Mouse (Mus musculus) limb, embryonic 12.5 days (tissue): ENCODE measurements around the gene Vill. TPM values are rescaled to one million over a fixed set of nuclear protein-coding genes. Genes with fewer than 3 reads are reported as not detected.

Experiments used
- ATAC-seq: fragments of 200-750 bp; cut with Nextera tagmentation; 2 replicates; pipeline ENCODE4 v1.8.0; 2017; ENCODE audit warnings: low read depth, moderate TSS enrichment; ENCODE audit not compliant: insufficient number of reproducible peaks, insufficient read depth, low FRiP score, low TSS enrichment
- H3K27ac ChIP-seq: fragments of 300-500 bp; sonication (generic); 2 replicates; pipeline ENCODE4 v1.5.1; 2016; ENCODE audit warnings: mild to moderate bottlenecking, moderate library complexity
- H3K27me3 ChIP-seq: fragments of 300-500 bp; sonication (generic); 2 replicates; pipeline ENCODE4 v1.6.1; 2016; ENCODE audit warnings: mild to moderate bottlenecking, moderate library complexity
- H3K36me3 ChIP-seq: fragments of 300-500 bp; sonication (generic); 2 replicates; pipeline ENCODE4 v1.6.1; 2016; ENCODE audit warnings: mild to moderate bottlenecking, moderate library complexity
- H3K4me1 ChIP-seq: fragments of 300-500 bp; sonication (generic); replicated peaks from 2 replicates; pipeline ENCODE4 v1.6.1; 2016
- H3K4me2 ChIP-seq: fragments of 300-500 bp; sonication (generic); 2 replicates; pipeline ENCODE4 v1.6.1; 2016; ENCODE audit warnings: mild to moderate bottlenecking, moderate library complexity
- H3K4me3 ChIP-seq: fragments of 300-500 bp; sonication (generic); replicated peaks from 2 replicates; pipeline ENCODE4 v1.5.1; 2016; ENCODE audit warnings: mild to moderate bottlenecking
- H3K9ac ChIP-seq: fragments of 300-500 bp; sonication (generic); replicated peaks from 2 replicates; pipeline ENCODE4 v1.6.1; 2016; ENCODE audit warnings: mild to moderate bottlenecking, moderate library complexity
- H3K9me3 ChIP-seq: fragments of 300-500 bp; sonication (generic); 2 replicates; pipeline ENCODE4 v1.6.1; 2016; ENCODE audit warnings: mild to moderate bottlenecking, moderate library complexity
- WGBS: fragments of 180-500 bp; shearing (Covaris S2); methylation state at CpG from one replicate; pipeline ENCODE4 v1.1.7; 2016; 5-methylcytosine and 5-hydroxymethylcytosine counted together
- polyA plus RNA-seq: library from polyadenylated mRNA; unstranded; fragments of >200 nt; fragmentation: Nextera tagmentation; extraction: Ambion mirVana; gene quantifications from 2 replicates; pipeline ENCODE4 v1.2.1, GENCODE M21; 2016

Vill gene
- polyA plus RNA-seq, 1 experiment from 2014 or later, result 42.4 TPM

GRCm38 (mm10) chr9:119082656-119083430, 30.3 kb downstream of the Vill start:
- H3K27ac ChIP-seq, result peak overlapping the region; percentile 54; the same call in 1 of the 2 replicates
- no peak for ATAC-seq
- WGBS, result 63% methylated on average over 7 of the region's 7 CpGs
- H3K4me3 ChIP-seq, result no peak overlapping the region
- peak overlapping the region; percentile 44; the same call in 1 of the 2 replicates for H3K9ac ChIP-seq
- no peaks in the 10 kb centered on the region for H3K27me3 ChIP-seq
- peaks cover 37% of the 10 kb centered on the region for H3K36me3 ChIP-seq
- H3K9me3 ChIP-seq, result no peaks in the 10 kb centered on the region
- no peak overlapping the region for H3K4me2 ChIP-seq
- peaks cover 26% of the 10 kb centered on the region for H3K4me1 ChIP-seq

- no peak for ATAC-seq
- no peaks in the 10 kb centered on the region for H3K9me3 ChIP-seq
- H3K27me3 ChIP-seq, result no peaks in the 10 kb centered on the region
- H3K4me3 ChIP-seq, result no peak overlapping the region
- H3K4me1 ChIP-seq, result peaks cover 36% of the 10 kb centered on the region
- H3K36me3 ChIP-seq, result peaks cover 27% of the 10 kb centered on the region; the same call in 1 of the 2 replicates
- 76% methylated on average over 10 of the region's 10 CpGs for WGBS
- no peak overlapping the region for H3K27ac ChIP-seq
- no peak overlapping the region for H3K9ac ChIP-seq
- no peak overlapping the region for H3K4me2 ChIP-seq
These were observed 31.4 kb downstream of the Vill start for GRCm38 (mm10) chr9:119083966-119084365.

- WGBS, result 16% methylated on average over 1 of the region's 1 CpGs
- H3K4me1 ChIP-seq, result peaks cover 42% of the 10 kb centered on the region
These were observed 33.9 kb downstream of the Vill start for GRCm38 (mm10) chr9:119086451-119086850.

GRCm38 (mm10) chr9:119087309-119087708, 34.7 kb downstream of the Vill start:
- peaks cover 10% of the 10 kb centered on the region; the same call in 1 of the 2 replicates for H3K36me3 ChIP-seq
- 85% methylated on average over 5 of the region's 5 CpGs for WGBS
- peak overlapping the region; percentile 41; the same call in 1 of the 2 replicates for H3K4me3 ChIP-seq
- 0 out of 2 replicates have a peak overlapping the region, but pooled peaks have one; percentile 61 for H3K4me2 ChIP-seq
- H3K27me3 ChIP-seq, result peaks cover 11% of the 10 kb centered on the region
- H3K9me3 ChIP-seq, result no peaks in the 10 kb centered on the region
- H3K4me1 ChIP-seq, result peaks cover 42% of the 10 kb centered on the region
- ATAC-seq, result no peak
- H3K27ac ChIP-seq, result no peak overlapping the region
- no peak overlapping the region for H3K9ac ChIP-seq

More at GRCm38 (mm10) chr9:119086451-119086850, 33.9 kb downstream of the Vill start:
- Histone ChIP-seq H3K4me3 (no peak overlapping the region), H3K27me3 (peaks cover 3% of the 10 kb centered on the region), H3K4me2 (no peak overlapping the region), H3K27ac (no peak overlapping the region), H3K36me3 (peaks cover 10% of the 10 kb centered on the region; the same call in 1 of the 2 replicates), H3K9ac (no peak overlapping the region), H3K9me3 (no peaks in the 10 kb centered on the region)
- no peak for ATAC-seq

GRCm38 (mm10) chr9:119088148-119088801, 35.7 kb downstream of the Vill start:
- H3K9ac ChIP-seq, result peak overlapping the region; percentile 1; the same call in 1 of the 2 replicates
- H3K27me3 ChIP-seq, result peaks cover 16% of the 10 kb centered on the region
- peak overlapping the region; percentile 76 for H3K27ac ChIP-seq
- H3K4me3 ChIP-seq, result peak overlapping the region; percentile 41
- no peaks in the 10 kb centered on the region for H3K9me3 ChIP-seq
- H3K4me2 ChIP-seq, result peak overlapping the region; percentile 61
- ATAC-seq, result peak; percentile 70
- WGBS, result 2% methylated on average over 24 of the region's 24 CpGs
- H3K4me1 ChIP-seq, result peaks cover 40% of the 10 kb centered on the region
- peaks cover 10% of the 10 kb centered on the region; the same call in 1 of the 2 replicates for H3K36me3 ChIP-seq

GRCm38 (mm10) chr9:119089437-119089836, 36.9 kb downstream of the Vill start:
- ATAC-seq, result no peak
- H3K9ac ChIP-seq, result no peak overlapping the region
- peaks cover 23% of the 10 kb centered on the region for H3K27me3 ChIP-seq
- peaks cover 47% of the 10 kb centered on the region for H3K4me1 ChIP-seq
- 0 out of 2 replicates have a peak, but pooled peaks cover under 1% of the 10 kb centered on the region for H3K36me3 ChIP-seq
- H3K27ac ChIP-seq, result peak overlapping the region; percentile 53; the same call in 1 of the 2 replicates
- 0 out of 2 replicates have a peak overlapping the region, but pooled peaks have one; percentile 23 for H3K4me2 ChIP-seq
- 65% methylated on average over 7 of the region's 7 CpGs for WGBS
- no peak overlapping the region for H3K4me3 ChIP-seq
- H3K9me3 ChIP-seq, result no peaks in the 10 kb centered on the region

GRCm38 (mm10) chr9:119090462-119090861, 37.9 kb downstream of the Vill start:
- 93% methylated on average over 5 of the region's 5 CpGs for WGBS
- no peak overlapping the region for H3K4me3 ChIP-seq
- H3K4me1 ChIP-seq, result peaks cover 51% of the 10 kb centered on the region
- H3K27ac ChIP-seq, result no peak overlapping the region
- no peaks in the 10 kb centered on the region for H3K36me3 ChIP-seq
- H3K27me3 ChIP-seq, result peaks cover 32% of the 10 kb centered on the region
- no peak overlapping the region for H3K9ac ChIP-seq
- H3K9me3 ChIP-seq, result no peaks in the 10 kb centered on the region
- no peak overlapping the region for H3K4me2 ChIP-seq
- no peak for ATAC-seq

- peaks cover 61% of the 10 kb centered on the region for H3K4me1 ChIP-seq
- no peak overlapping the region for H3K27ac ChIP-seq
- H3K9me3 ChIP-seq, result no peaks in the 10 kb centered on the region
- H3K9ac ChIP-seq, result no peak overlapping the region; the same call in 1 of the 2 replicates
- ATAC-seq, result peak; percentile 12; the same call in 1 of the 2 replicates
- H3K36me3 ChIP-seq, result no peaks in the 10 kb centered on the region
- 69% methylated on average over 12 of the region's 12 CpGs for WGBS
- peaks cover 32% of the 10 kb centered on the region for H3K27me3 ChIP-seq
- H3K4me3 ChIP-seq, result peak overlapping the region; percentile 47
- H3K4me2 ChIP-seq, result peak overlapping the region; percentile 72
These were observed 39.2 kb downstream of the Vill start for GRCm38 (mm10) chr9:119091581-119092310.

GRCm38 (mm10) chr9:119092473-119093418, 40.2 kb downstream of the Vill start:
- Histone ChIP-seq H3K27ac (no peak overlapping the region), H3K4me2 (peak overlapping the region; percentile 72), H3K4me3 (peak overlapping the region; percentile 47), H3K36me3 (no peaks in the 10 kb centered on the region), H3K27me3 (peaks cover 32% of the 10 kb centered on the region), H3K9me3 (no peaks in the 10 kb centered on the region), H3K4me1 (peaks cover 58% of the 10 kb centered on the region), H3K9ac (peak overlapping the region; percentile 61)
- WGBS, result 4% methylated on average over 45 of the region's 45 CpGs
- ATAC-seq, result no peak
